Mouse (Mus musculus): ENCODE results near the gene Tpm4. TPM values are rescaled to one million over a fixed set of nuclear protein-coding genes. Genes with fewer than 3 reads are reported as not detected.
A peak's percentile ranks its signal among the peaks of the same experiment; 100 is the strongest.

Gene Tpm4
- polyA plus RNA-seq, 1 experiment from 2014 or later: 351 TPM

DNA sequence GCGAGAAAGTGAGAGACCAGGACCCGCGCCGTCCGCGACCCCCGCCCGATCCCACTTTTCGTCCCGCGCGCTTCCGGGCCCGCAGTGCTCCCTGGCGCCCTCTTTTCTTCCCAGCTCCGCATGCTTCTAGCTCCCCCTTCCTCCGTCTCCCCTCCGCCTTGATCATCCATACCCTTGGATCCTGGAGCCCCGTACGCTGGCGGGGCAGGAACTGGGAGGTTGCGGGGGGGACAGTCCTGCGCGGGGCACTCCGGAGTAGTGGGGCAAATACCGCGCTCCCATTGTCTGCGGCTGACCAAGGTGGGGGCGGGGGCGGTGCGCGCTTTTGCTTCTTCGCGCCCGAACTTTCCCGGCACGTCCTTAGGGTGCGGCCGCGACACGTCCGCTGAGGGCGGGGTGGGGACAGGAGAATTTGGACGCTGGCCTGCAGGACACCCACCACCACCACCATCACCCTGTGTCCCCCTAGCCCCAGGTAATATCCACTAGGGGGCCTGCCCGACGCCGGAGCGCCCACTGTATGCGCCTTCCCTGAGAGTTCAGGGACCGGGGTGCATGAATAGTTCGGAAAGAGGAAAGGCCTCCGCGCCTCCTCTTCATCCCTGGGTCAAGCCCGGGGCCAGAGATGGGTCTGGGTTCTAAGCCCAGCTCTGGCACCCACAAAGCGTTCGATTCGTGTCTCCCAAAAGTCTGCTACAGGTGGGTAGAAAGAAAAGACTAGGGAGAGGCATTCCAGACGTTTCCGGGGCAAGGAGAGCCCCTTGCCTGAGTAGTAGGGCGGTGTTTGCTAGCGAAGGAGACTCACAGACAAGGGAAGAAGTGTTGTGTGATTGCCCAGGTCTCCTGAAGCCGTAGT is 899 bp downstream of the Tpm4 start:
- Histone ChIP-seq H3K4me1 (ENCODE audit: control insufficient read depth, insufficient read depth, low read length) (peaks cover 37% of the 10 kb centered on the region), H3K4me2 (ENCODE audit: low read depth, low read length) (peak overlapping the region; percentile 79), H3K9me3 (replicated peaks; ENCODE audit: control insufficient read depth, low read length) (no peaks in the 10 kb centered on the region), H3K27me3 (ENCODE audit: control insufficient read depth, insufficient read depth, low read length) (no peaks in the 10 kb centered on the region), H3K9ac (ENCODE audit: low read length) (peak overlapping the region; percentile 98), H3K36me3 (ENCODE audit: control insufficient read depth, insufficient read depth) (peaks cover 19% of the 10 kb centered on the region), H3K27ac (ENCODE audit: low read length) (peak overlapping the region; percentile 98), H3K4me3 (ENCODE audit: low read length) (peak overlapping the region; percentile 87)
- ATAC-seq (replicated peaks; ENCODE audit: extremely low read depth, insufficient read depth, low FRiP score): peak; percentile 69
- under 1% methylated on average over 62 of the region's 62 CpGs for WGBS

DNA sequence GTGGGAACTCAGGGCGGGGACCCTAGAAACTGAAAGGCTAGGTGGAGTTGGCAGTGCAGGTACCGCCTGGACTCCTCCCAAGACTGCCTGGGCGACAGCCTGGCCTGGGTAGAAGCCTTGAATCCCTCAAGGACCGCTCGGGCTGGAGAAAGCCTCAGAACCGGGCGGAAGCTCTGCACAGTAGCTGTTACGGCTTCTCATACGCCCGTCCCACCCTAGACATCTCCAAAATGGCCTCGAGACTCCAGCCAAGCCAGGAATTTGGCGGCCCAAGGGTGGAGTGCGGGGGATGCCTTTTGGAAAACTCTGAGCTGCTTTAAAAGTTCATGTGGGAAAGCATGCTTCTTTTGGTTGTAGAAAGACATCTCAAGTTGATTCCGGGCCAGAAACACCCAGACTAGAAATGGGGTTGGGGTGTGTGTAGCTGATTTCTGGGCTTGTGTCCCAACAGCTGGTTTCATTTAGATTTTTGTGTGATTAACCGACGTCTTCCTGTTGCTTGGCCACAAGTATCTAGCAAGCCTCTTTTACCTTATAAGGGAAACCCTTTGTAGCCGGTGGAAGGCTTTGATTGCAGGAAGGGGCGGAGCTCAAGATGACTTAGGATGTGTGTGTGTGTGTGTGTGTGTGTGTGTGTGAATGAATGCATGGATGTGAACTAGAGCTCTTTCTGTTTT is 1.7 kb downstream of the Tpm4 start:
- peak overlapping the region; percentile 79 for H3K4me2 ChIP-seq (ENCODE audit: low read depth, low read length)
- no peaks in the 10 kb centered on the region for H3K27me3 ChIP-seq (ENCODE audit: control insufficient read depth, insufficient read depth, low read length)
- peak; percentile 46 for ATAC-seq (replicated peaks; ENCODE audit: extremely low read depth, insufficient read depth, low FRiP score)
- peak overlapping the region; percentile 98 for H3K9ac ChIP-seq (ENCODE audit: low read length)
- H3K27ac ChIP-seq (ENCODE audit: low read length): peak overlapping the region; percentile 98
- H3K4me3 ChIP-seq (ENCODE audit: low read length): peak overlapping the region; percentile 87
- peaks cover 37% of the 10 kb centered on the region for H3K4me1 ChIP-seq (ENCODE audit: control insufficient read depth, insufficient read depth, low read length)
- H3K36me3 ChIP-seq (ENCODE audit: control insufficient read depth, insufficient read depth): peaks cover 27% of the 10 kb centered on the region
- H3K9me3 ChIP-seq (replicated peaks; ENCODE audit: control insufficient read depth, low read length): no peaks in the 10 kb centered on the region
- WGBS: under 1% methylated on average over 18 of the region's 18 CpGs

DNA sequence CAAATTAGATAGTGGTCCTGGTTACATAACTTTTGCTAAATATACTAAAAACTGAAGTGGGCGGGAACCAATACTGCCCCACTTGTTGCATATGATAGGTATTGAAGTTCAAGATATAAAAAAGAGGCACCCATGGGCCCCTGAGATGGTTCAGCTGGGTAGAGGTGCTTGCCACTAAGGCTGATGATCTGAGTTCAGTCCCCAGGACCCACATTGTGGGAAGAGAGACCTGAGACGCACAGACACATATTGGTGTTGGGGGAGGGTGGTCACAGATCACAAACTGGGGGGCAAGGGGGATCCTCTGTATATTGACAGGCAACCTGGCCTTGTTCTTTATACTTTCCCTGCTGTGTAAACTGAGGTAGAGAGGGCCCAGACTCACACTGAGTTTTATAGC is 2.7 kb downstream of the Tpm4 start:
- H3K27me3 ChIP-seq (ENCODE audit: control insufficient read depth, insufficient read depth, low read length): no peaks in the 10 kb centered on the region
- peaks cover 36% of the 10 kb centered on the region for H3K36me3 ChIP-seq (ENCODE audit: control insufficient read depth, insufficient read depth)
- peak overlapping the region; percentile 98 for H3K9ac ChIP-seq (ENCODE audit: low read length)
- peaks cover 37% of the 10 kb centered on the region for H3K4me1 ChIP-seq (ENCODE audit: control insufficient read depth, insufficient read depth, low read length)
- H3K9me3 ChIP-seq (replicated peaks; ENCODE audit: control insufficient read depth, low read length): no peaks in the 10 kb centered on the region
- H3K27ac ChIP-seq (ENCODE audit: low read length): no peak overlapping the region; the same call in 1 of the 2 replicates
- 74% methylated on average over 2 of the region's 2 CpGs for WGBS
- peak overlapping the region; percentile 87; the same call in 1 of the 2 replicates for H3K4me3 ChIP-seq (ENCODE audit: low read length)
- ATAC-seq (replicated peaks; ENCODE audit: extremely low read depth, insufficient read depth, low FRiP score): no peak
- H3K4me2 ChIP-seq (ENCODE audit: low read depth, low read length): peak overlapping the region; percentile 79

DNA sequence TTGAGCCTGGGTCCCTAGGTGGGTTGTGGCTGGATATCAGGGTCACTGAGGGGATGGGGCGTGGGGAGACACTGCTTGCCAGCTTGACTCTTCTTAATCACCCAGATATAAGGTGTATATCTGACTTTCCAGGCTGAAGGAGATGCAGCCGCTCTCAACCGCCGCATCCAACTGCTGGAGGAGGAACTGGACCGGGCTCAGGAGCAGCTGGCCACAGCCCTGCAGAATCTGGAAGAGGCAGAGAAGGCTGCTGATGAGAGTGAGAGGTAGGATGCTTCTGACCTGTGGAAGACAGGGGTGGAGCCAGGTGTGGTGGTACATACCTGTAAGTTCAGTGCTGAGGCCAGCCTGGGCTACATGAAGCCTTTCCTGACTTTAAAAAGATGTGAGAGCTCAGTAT is 3.7 kb downstream of the Tpm4 start:
- Histone ChIP-seq H3K4me1 (ENCODE audit: control insufficient read depth, insufficient read depth, low read length) (peaks cover 26% of the 10 kb centered on the region), H3K27ac (ENCODE audit: low read length) (no peak overlapping the region)
- WGBS: 93% methylated on average over 5 of the region's 5 CpGs

DNA sequence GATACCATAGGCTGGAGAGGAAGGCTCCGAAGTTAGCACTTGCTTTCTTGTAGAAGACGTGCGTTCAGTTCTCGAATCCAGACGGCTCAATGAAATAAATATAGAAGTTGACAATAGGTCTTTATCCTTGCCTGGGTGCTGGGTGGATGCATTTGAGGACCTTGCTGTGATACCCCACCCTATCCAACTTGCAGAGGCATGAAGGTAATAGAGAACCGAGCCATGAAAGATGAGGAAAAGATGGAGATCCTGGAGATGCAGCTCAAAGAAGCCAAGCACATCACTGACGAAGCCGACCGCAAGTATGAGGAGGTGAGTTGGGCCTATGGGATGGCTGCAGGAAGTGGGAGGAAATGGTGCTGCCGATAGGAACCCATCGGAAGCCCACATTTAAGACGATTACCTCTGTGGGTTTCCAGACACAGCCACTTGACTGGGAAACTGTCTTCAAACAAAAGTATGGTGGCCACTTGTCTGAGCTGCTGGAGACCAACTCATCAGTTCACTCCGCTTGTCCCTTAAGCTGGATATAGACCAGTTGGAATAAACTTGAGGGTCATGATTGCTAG is 8.6 kb downstream of the Tpm4 start:
- Histone ChIP-seq H3K4me3 (ENCODE audit: low read length) (no peak overlapping the region), H3K36me3 (ENCODE audit: control insufficient read depth, insufficient read depth) (peaks cover 86% of the 10 kb centered on the region), H3K9me3 (replicated peaks; ENCODE audit: control insufficient read depth, low read length) (no peaks in the 10 kb centered on the region), H3K27me3 (ENCODE audit: control insufficient read depth, insufficient read depth, low read length) (no peaks in the 10 kb centered on the region), H3K4me2 (ENCODE audit: low read depth, low read length) (no peak overlapping the region), H3K9ac (ENCODE audit: low read length) (no peak overlapping the region), H3K4me1 (ENCODE audit: control insufficient read depth, insufficient read depth, low read length) (peaks cover 23% of the 10 kb centered on the region), H3K27ac (ENCODE audit: low read length) (no peak overlapping the region)
- ATAC-seq (replicated peaks; ENCODE audit: extremely low read depth, insufficient read depth, low FRiP score): no peak
- WGBS: 83% methylated on average over 13 of the region's 13 CpGs

More for the DNA sequence above, 3.7 kb downstream of the Tpm4 start:
- H3K27me3 ChIP-seq (ENCODE audit: control insufficient read depth, insufficient read depth, low read length): no peaks in the 10 kb centered on the region
- peaks cover 44% of the 10 kb centered on the region for H3K36me3 ChIP-seq (ENCODE audit: control insufficient read depth, insufficient read depth)
- H3K9ac ChIP-seq (ENCODE audit: low read length): no peak overlapping the region
- no peak for ATAC-seq (replicated peaks; ENCODE audit: extremely low read depth, insufficient read depth, low FRiP score)
- H3K4me3 ChIP-seq (ENCODE audit: low read length): no peak overlapping the region
- no peaks in the 10 kb centered on the region for H3K9me3 ChIP-seq (replicated peaks; ENCODE audit: control insufficient read depth, low read length)
- H3K4me2 ChIP-seq (ENCODE audit: low read depth, low read length): no peak overlapping the region

DNA sequence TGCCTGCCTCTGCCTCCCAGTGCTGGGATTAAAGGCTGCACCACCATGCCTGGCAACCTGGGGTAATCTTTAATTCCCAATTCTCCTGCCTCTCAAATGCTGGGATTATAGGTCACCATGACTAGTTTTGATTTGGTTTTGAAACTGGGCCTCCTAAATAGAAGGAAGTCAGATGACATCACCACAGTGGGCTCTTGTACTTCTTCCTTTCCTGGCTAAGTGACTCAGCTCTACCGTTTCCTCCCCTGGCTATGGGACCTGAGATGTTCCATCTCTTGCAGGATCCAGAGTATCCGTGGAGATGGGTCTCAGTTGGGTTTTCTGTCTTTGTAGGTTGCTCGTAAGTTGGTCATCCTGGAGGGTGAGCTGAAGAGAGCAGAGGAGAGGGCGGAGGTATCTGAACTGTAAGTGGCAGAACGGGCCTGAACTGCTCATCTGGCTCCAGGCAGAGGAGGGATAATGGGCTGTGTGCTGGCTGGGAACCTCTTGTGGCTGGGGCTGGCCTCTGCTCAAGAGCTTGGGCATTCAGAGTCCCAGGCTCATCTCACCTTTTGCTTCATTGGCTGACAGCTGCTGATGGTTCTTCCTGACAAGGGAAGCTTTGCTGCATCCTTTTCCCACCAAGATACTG is 9.7 kb downstream of the Tpm4 start:
- H3K9ac ChIP-seq (ENCODE audit: low read length): no peak overlapping the region
- 72% methylated on average over 5 of the region's 5 CpGs for WGBS
- H3K27me3 ChIP-seq (ENCODE audit: control insufficient read depth, insufficient read depth, low read length): no peaks in the 10 kb centered on the region
- no peak overlapping the region for H3K4me3 ChIP-seq (ENCODE audit: low read length)
- H3K36me3 ChIP-seq (ENCODE audit: control insufficient read depth, insufficient read depth): peaks cover 83% of the 10 kb centered on the region
- H3K4me2 ChIP-seq (ENCODE audit: low read depth, low read length): no peak overlapping the region
- peaks cover 18% of the 10 kb centered on the region for H3K4me1 ChIP-seq (ENCODE audit: control insufficient read depth, insufficient read depth, low read length)
- H3K27ac ChIP-seq (ENCODE audit: low read length): 0 out of 2 replicates have a peak overlapping the region, but pooled peaks have one; percentile 12
- no peak for ATAC-seq (replicated peaks; ENCODE audit: extremely low read depth, insufficient read depth, low FRiP score)
- no peaks in the 10 kb centered on the region for H3K9me3 ChIP-seq (replicated peaks; ENCODE audit: control insufficient read depth, low read length)

DNA sequence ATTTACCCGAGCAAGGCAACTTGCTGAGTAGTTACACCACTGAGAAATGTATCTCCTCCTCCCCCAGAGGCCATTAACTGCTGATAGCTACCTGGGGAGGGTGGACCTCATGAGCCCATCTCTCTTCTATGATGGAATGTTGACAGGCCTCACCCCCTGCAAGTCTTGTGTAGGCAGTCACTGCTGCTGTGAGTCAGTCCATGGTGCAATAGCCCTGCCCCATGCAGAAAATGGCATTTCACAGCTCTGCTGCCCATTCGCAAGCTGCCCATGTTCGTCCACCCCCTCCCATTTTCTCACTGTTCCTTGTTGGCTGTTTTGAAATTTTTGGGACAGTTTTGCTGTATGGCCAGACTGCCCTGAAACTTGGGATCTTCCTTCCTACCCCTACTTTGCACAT is 10.7 kb downstream of the Tpm4 start:
- H3K4me3 ChIP-seq (ENCODE audit: low read length): no peak overlapping the region
- WGBS: 73% methylated on average over 3 of the region's 3 CpGs

DNA sequence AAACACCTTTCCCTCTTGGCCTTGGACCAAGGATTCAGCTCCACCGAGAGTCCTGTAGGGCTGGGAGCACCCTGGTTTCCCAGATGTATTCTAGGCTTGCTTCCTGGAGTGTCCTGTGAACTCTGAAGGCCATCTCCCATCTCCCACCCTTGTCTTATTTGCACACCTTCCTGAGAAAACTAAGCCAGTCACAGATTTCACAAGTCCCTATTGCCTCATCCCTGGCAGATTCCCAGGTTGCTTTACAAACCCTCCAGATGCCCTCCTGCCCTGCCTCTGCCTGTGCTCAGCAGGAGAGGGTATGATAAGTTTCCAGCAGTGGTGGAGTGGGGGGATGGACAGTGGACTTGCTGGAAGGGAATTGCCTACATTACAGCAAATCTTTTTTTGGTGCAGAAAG is 11.3 kb downstream of the Tpm4 start:
- H3K27ac ChIP-seq (ENCODE audit: low read length): no peak overlapping the region
- no peak overlapping the region for H3K9ac ChIP-seq (ENCODE audit: low read length)
- H3K36me3 ChIP-seq (ENCODE audit: control insufficient read depth, insufficient read depth): peaks cover 89% of the 10 kb centered on the region
- H3K4me1 ChIP-seq (ENCODE audit: control insufficient read depth, insufficient read depth, low read length): peaks cover 18% of the 10 kb centered on the region
- H3K27me3 ChIP-seq (ENCODE audit: control insufficient read depth, insufficient read depth, low read length): no peaks in the 10 kb centered on the region
- ATAC-seq (replicated peaks; ENCODE audit: extremely low read depth, insufficient read depth, low FRiP score): no peak
- H3K4me3 ChIP-seq (ENCODE audit: low read length): no peak overlapping the region
- no peak overlapping the region for H3K4me2 ChIP-seq (ENCODE audit: low read depth, low read length)
- H3K9me3 ChIP-seq (replicated peaks; ENCODE audit: control insufficient read depth, low read length): no peaks in the 10 kb centered on the region
- 53% methylated on average over 1 of the region's 1 CpGs for WGBS

More for the DNA sequence above, 10.7 kb downstream of the Tpm4 start:
- Histone ChIP-seq H3K4me1 (ENCODE audit: control insufficient read depth, insufficient read depth, low read length) (peaks cover 18% of the 10 kb centered on the region), H3K27me3 (ENCODE audit: control insufficient read depth, insufficient read depth, low read length) (no peaks in the 10 kb centered on the region), H3K27ac (ENCODE audit: low read length) (no peak overlapping the region), H3K36me3 (ENCODE audit: control insufficient read depth, insufficient read depth) (peaks cover 88% of the 10 kb centered on the region), H3K9me3 (replicated peaks; ENCODE audit: control insufficient read depth, low read length) (no peaks in the 10 kb centered on the region), H3K9ac (ENCODE audit: low read length) (no peak overlapping the region), H3K4me2 (ENCODE audit: low read depth, low read length) (no peak overlapping the region)
- no peak for ATAC-seq (replicated peaks; ENCODE audit: extremely low read depth, insufficient read depth, low FRiP score)

Measured in heart, embryonic 16.5 days (tissue).